Mouse (Mus musculus) bone marrow macrophage, adult 2 months (primary cell): ENCODE results near the gene Ftsj3.

Experiments
- CTCF ChIP-seq: IDR thresholded peaks from 2 replicates; pipeline ENCODE4 v1.5.1; 2012; ENCODE audit warnings: low read depth, mild to moderate bottlenecking, low read length, moderate library complexity
- POLR2A ChIP-seq: IDR thresholded peaks from 2 replicates; pipeline ENCODE4 v1.6.1; 2012; ENCODE audit warnings: mild to moderate bottlenecking, low read depth, low read length, borderline replicate concordance

GRCm38 (mm10) chr11:106291861-106292260, 36.0 kb upstream of the Ftsj3 start:
- no peak for TF ChIP-seq POLR2A
- no peak for TF ChIP-seq CTCF
